Mouse (Mus musculus): ENCODE results near the gene Map3k1.
A peak's percentile ranks its signal among the peaks of the same experiment; 100 is the strongest.

Map3k1 gene

GRCm38 (mm10) chr13:111810998-111811628, 2.3 kb upstream of the Map3k1 start:
- DNase-seq, result no peak

DNA sequence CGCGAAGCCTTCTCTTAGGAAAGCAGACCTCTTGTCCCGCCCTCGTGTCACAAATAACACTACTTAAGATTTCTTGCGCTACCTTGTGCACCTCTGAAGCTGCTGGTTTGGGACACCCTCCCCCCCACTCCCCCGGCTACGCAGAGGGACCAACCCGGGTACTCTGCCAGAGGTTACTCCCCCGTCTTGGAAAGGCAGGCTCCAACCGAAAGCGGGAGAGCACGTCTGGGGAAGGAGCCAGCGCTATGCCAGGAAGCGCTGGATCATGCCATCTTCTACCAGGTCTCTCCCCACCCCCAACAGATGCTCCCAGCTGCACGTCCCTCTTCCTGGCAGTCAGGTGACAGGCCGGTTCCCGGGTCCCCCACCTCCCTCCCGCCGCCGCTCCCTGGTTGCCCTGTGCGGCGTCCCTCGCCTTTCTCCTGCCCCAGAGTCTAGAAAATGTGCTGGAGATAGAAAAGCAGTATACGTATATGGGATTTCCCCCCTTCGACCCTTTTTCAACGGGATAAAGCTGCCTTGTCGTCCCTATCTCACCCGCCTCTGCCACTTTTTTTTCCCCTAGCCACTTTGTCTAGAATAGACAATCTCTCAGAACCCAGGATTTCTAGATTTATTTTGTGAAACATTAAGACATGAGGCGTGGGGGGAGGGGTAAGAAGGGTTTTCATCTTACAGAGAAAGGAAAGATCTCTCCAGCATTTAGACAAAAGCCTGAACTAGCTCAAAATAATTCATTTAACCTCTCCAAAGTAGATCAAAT, 854 bp upstream of the Map3k1 start:
- DNase-seq, result peak; percentile 63

DNA sequence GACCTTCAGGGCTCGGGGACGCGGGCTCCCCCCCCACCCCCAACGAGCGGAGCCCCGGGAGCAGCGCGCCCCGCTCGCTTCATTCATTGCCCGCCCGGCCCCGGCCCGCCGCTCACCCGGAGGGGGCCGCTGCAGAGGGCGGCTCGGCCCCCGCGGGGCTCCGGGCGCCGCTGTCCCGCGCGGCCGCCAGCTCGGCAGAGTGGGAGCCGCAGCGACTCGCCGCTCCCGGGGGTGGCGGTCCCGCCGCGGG, 481 bp downstream of the Map3k1 start:
- no peak for DNase-seq

DNA sequence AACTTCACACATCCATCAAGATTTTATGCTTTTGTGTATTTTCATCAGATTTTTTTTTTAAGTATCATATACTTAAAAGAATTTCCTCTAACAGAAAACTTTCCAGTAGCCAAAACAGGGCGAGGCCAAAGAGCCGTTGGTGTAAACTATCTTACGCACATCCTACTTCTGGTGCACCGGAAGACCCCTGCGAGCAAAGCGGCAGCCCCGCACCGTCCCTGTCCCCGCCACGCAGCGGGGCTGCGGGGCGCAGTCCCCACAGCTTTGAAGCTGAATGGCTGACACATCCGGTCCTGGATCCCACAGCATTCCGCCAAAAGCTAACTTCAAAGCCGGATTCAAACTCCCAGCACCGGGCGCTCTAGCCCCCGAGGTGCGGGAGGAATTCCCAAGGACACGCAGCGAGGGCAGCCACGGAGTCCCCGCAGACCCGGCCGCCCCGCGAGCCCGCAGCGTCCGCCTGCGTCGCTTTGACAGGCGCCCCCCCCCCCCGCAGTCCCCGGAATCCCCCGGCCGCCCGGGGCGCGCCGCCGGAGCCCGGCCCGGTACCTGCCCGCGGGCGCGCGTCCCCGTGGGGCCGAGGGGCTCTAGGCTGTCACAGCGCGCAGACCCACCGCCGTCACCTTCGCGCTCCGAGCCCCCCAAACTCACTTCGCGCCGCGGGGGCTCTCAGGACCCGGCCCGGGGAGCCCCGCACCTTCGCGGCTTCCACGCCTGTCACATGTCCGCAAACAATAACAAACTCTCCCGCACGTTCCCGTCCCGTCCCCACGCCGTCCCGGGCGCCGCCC, 1.0 kb downstream of the Map3k1 start:
- DNase-seq, result peak; percentile 68

DNA sequence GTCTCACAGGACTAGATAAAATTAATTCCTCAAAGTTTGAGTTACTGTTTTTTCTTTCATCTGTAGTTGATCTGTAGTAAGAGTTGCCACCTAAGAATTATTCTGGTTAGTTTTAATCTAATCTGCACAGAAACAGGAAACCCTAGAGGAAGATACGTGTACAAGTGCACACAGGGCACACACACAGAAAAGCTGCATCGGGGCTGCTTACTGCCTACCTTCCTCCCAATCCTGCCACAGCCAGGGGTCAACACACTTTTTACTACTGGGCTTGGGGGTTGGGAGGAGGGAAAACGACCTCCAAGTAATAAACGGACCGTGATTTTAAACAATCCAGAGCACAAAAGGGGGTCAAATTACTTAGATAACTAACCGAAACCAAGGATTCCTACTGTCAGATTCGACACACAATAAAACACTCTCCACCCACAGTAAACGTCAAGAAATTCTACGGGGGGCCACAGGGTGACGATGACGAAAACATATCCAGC, 1.6 kb downstream of the Map3k1 start:
- DNase-seq, result no peak

DNA sequence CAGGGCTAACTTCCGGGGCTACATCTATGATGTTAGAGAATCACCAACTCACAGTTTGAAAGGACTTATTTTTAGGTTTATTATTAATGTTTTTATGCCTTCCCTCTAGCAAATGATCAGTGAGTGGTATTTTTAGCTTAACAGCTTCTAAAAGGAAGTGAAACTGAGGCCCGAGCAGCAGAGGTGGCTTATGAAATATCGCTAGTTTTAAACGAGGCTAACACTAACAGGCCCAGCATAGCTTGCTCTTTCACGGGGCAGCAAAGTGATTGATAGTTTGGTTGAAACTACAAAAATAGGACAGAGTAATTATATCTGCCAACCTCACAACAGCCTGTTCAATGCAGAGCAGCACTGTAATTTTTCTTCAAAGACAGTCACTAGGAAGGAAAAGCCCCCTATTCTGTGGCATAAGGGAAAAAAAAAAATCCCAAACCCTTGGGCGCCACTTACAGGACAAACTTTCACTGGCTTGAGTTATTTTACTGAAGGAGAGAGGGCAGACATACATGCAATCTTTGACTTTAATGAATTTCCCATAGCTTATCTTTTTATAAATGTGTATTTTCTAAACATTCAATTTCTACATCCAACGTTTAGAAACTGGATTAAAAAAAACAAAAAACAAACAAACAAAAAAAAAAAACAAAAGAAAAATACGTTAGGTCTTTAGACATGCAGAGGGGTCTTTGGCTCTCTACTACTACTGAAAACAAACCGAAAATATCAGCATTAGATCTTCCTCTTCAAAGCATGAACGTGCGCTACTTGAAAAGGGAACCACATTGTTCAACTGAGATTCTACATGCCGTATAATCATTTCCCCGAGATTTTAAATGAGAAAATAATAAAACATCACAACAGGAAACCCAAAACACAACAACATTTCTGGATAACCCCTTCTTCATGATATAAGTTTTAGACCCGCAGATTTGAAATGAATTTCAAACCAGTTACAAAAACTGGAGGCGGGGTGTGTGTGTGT, 2.8 kb downstream of the Map3k1 start:
- DNase-seq, result no peak

DNA sequence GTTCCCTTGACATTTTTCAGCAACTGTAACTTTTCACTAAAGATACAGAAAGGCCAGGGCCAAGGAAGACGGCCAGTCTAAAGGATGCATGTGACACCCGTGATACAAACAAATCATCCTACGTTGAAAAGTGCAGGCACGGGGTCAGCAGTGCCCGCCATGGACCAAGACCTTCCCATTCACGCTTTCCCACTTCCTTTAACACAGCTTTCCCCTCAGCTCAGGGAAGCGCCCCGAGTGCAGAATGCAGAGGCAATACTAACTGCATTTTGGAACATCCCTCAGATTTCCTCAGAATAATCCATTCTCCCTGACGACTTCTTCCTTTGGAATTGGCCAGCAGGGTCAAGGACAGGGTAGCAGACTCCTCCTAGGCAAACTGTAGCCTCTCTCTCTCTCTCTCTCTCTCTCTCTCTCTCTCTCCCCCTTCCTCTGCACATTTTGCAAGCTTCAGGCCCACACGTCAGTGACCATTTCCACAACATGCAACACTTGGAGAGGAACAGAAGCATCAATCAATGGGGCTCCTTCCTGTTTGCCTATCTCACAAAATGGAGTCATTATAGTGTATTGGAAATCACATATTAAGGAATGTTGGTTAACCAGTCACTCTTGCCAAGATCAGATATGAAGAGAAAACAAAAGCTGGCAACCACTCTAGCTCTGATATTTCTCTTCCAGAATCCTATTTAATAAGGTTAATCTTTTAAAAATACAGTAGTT, 3.7 kb downstream of the Map3k1 start:
- no peak for DNase-seq

GRCm38 (mm10) chr13:111804189-111804588, 4.6 kb downstream of the Map3k1 start:
- no peak for DNase-seq

GRCm38 (mm10) chr13:111803506-111803905, 5.3 kb downstream of the Map3k1 start:
- no peak for DNase-seq

DNA sequence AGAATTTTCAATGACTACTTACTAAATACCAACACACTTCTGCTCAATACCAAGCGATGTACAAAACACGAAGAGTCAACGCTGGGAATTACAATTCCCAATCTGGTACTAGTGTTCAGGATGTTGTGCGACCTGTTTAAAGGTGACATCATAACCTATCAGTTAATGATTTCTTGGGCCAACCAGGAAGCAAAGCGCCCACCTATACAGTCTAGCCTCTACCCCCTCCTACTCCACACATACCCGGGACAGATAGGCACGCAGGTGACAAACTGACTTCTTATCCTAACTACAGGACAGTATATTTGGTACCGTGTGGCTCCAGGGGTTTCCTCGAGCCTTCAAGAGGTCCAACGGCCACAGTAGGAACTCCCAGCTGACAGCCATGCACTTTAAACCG, 5.9 kb downstream of the Map3k1 start:
- no peak for DNase-seq

- no peak for DNase-seq
Measured at GRCm38 (mm10) chr13:111802271-111802665, 6.5 kb downstream of the Map3k1 start.

DNA sequence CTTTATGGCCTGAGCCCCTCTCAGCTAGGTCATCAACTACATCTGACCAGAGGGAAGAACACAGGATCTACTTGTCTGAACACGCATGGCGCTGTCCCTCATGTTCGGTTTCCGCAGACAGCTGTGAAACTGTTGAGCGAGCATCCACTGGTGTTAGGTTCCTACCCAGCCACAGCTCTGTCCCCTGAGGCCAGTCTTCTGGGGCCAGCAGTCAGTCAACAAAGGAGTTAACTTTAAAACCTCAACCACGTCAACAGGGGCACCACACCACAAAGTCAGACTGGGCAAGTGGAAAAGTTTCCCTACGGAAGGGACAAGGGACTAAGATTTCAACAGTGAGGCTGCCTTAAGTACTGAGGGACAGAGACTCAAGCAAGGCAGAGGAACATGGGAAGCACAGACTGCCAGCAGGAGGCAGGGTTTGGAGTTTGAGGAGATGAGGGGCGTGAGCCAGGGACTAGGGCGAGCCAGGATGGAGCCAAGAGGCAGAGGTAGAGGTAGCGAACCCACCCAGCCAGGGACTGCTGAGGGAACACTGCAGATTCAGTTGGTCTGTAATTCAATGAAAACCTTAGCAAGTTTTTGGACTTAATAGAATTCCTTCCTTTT, 7.0 kb downstream of the Map3k1 start:
- no peak for DNase-seq

GRCm38 (mm10) chr13:111800866-111801265, 7.9 kb downstream of the Map3k1 start:
- DNase-seq, result no peak

- DNase-seq, result no peak
Measured at GRCm38 (mm10) chr13:111798044-111798443, 10.7 kb downstream of the Map3k1 start.

DNA sequence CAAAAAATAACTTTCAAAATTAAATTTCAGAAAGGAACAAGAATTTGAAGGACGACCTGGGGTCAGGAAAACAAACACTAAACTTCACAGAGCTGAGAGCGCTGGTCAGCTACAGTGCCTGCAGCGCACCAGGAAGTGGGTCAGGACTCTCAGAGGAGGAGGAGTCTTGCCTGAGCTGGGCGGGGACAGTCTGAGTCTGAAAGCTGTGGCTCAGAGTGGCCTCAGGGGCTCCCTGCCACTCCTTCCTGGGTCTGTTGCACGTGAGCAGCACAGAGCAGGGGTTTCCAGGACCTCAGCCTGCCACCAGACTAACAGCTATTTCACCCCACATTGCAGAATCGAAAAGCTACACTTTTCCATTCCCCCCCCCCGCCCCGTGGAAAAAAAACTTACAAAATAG, 11.8 kb downstream of the Map3k1 start:
- DNase-seq, result peak; percentile 71

DNA sequence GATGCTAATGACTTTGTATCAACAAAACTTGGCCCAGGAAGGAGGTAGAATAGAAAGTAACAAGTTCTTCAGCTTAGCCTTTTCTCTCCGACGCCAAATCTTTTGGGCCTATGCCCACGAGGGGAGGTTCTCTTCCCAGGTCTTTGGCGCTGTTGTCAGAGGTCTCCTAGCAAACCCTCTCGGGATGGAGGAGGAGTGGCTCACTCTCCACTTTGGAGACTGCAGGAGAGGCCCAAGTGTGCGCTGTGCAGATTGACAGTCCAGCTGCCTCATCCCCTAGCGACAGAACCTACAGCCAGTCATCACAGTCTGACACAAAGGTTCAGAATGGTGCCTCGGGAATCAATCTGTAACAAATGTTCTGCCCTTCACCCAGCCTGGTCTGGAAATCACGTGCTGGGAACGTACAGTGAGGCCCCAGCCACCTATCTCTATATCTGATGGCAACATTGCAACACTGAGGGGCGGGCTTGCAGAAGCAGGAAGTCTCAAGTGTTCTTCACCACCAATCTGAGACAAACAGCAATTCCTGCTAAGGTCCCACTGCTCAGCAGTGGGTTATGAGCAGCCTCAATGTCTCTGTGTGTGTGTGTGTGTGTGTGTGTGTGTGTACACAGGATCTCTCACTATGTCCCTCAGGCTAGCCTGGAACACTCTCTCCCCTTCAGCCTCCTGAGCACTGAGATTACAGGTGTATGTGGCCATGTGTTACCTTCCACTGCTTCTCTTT, 12.4 kb downstream of the Map3k1 start:
- peak; percentile 51 for DNase-seq

DNA sequence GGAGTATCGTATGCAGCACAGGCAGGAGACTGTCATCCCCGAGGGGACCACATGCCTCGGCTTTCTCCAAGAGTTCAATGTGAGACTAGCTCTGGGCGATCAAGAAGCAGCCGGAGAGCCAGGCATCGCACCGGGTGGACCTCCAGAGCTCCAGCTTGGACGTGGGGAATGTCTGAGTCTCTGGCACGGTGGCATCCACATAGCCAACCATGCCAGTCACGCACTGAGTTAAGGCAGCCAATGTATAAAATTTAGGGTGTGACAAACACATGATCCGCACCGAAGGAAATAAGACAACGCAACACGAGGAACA, 15.9 kb downstream of the Map3k1 start:
- no peak for DNase-seq

- no peak for DNase-seq
Measured at GRCm38 (mm10) chr13:111792130-111792974, 16.4 kb downstream of the Map3k1 start.

- DNase-seq, result no peak
Measured at GRCm38 (mm10) chr13:111791596-111791995, 17.2 kb downstream of the Map3k1 start.

DNA sequence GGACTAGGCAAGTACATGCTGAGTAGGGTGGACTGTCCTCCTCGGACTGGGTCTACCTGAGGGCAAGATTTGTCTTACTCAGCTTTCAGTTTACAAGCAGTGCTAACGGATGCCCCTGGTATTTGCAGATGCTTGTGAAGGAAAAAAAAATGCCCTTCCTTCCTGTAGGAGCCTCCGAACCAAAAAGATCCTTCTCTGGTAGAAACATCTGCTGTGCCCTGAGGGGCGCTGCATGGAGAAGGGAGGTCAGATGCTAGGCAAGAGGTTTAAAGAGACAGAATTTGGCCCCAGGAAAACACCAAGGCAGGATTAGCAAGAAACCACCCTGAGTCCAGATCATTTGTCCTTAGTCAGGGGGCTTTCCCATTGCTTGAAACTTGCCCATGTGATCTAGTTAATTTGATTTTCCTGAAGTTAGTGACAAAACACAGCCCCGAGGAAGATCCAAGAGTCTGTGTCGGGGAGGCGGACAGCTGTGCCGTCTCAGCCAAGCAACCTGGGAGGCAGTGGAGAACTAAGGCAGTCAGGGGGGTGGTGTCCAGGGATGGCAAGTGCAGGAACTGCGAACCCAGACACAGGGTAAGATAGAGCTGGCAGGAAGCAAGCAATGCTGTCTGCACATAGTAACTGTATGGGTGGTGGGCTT, 19.2 kb downstream of the Map3k1 start:
- peak; percentile 29 for DNase-seq

All from thymus, postnatal 25 days (tissue).